Mouse (Mus musculus): ENCODE results near the gene Gm49368.

GRCm38 (mm10) chr7:128045640-128046039 lies 16.8 kb upstream of the Gm49368 start:
- TF ChIP-seq CTCF (IDR thresholded peaks at IDR 0.05; ENCODE audit: control insufficient read depth, insufficient read depth, insufficient read length) (no peak), FOSL1 (IDR thresholded peaks at IDR 0.05; ENCODE audit: insufficient read depth, low read length, poor library complexity, severe bottlenecking) (no peak), MYOD1 (IDR thresholded peaks at IDR 0.05; ENCODE audit: control insufficient read depth, insufficient read length, low read depth) (no peak), MAX (IDR thresholded peaks at IDR 0.05) (no peak), USF1 (IDR thresholded peaks at IDR 0.05; ENCODE audit: low read depth) (no peak)

All from C2C12 (cell line).